Mouse (Mus musculus) left cerebral cortex, adult 9 months (tissue): ENCODE measurements around the gene Gm21488.
"Not testable (repeated sequence)": the region's sequence is repeated elsewhere in the genome, so short reads cannot be mapped to it uniquely, and the experiment has no call there.

Source experiments
- DNase-seq, 2 experiments: peaks; one replicate each; pipeline ENCODE4 v3.0.0; 2022; ENCODE audit warnings: low spot score in 2 of 2

Gene Gm21488

GRCm38 (mm10) chrY:27521820-27522219, at the start of gene Gm21488:
Gene Gm21488, minus strand, starts transcription at chrY:27521920.
- not testable (repeated sequence) for DNase-seq
